Mouse (Mus musculus): Measurements from ENCODE around the gene Ctdsp2.

GRCm38 (mm10) chr10:126961757-126962156 is 16.8 kb upstream of the Ctdsp2 start:
- TF ChIP-seq CTCF (IDR thresholded peaks at IDR 0.05; ENCODE audit: control insufficient read depth, insufficient read depth, insufficient read length) = no peak
- no peak for TF ChIP-seq MAX (IDR thresholded peaks at IDR 0.05)
- TF ChIP-seq MYOG (IDR thresholded peaks at IDR 0.05; ENCODE audit: control insufficient read depth, extremely low read depth, insufficient read length) = no peak
- TF ChIP-seq MYOD1 (IDR thresholded peaks at IDR 0.05; ENCODE audit: control insufficient read depth, insufficient read length, low read depth) = no peak
- no peak for TF ChIP-seq CEBPB (IDR thresholded peaks at IDR 0.05; ENCODE audit: low read depth)
